Mouse (Mus musculus): ENCODE measurements around the gene Vmn1r79. TPM values are rescaled to one million over a fixed set of nuclear protein-coding genes. Genes with fewer than 3 reads are reported as not detected.
"Not testable (repeated sequence)": the region's sequence is repeated elsewhere in the genome, so short reads cannot be mapped to it uniquely, and the experiment has no call there.

Gene Vmn1r79
- not detected in 2 replicates for polyA plus RNA-seq (2015; fragmentation: Nextera tagmentation; extraction: Ambion mirVana)

DNA sequence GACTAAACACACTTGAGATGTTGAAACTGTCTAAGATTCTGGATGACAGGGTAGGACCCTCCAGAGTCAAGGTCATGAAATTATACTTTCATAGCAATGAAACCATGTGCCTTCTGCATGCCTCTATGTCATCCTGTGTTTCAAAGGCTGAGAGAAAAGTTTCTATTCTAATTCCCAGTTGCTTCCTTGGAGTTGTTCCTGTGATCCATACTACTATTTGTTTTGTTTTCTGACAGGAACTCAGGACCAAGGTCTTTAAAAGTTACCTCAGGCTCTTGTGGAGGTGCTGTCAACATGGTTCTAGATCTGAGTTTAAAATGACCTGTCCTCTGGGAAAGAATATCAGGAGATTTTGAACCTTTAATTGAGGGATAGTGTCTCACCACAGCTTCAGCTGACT, at the start of gene Vmn1r79:
Gene Vmn1r79 (plus strand): TSS at position 301 of the 400 bp plus-strand sequence.
- H3K36me3 ChIP-seq (ENCODE audit: control insufficient read depth, insufficient read depth, low read length); ATAC-seq; H3K4me1 ChIP-seq (ENCODE audit: control insufficient read depth, insufficient read depth, low read length): not testable (repeated sequence)

DNA sequence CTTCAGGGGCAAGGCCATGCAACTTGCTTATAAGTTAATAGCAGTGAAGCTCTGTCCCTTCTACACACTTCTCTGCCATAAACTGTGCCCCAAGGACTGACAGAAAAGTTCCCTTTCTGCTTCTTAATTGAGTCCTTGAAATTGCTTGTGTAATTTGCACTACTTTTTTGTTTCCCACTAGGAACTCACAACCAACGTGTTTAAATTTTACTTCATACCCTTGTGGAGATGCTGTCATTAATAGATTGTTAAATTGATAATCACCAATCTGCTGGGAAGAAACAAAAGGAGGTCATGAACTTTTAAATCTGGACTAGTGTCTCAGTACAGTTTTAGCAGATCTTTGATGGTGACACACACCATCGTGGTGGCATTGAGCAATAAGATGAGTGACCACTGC, 21.1 kb upstream of the Vmn1r79 start, which contains the start of gene Vmn1r78:
Gene Vmn1r78 (plus strand): TSS at position 301 of the 400 bp plus-strand sequence.
- ATAC-seq, result no peak
- no peak within 1 kb of the TSS for H3K4me3 ChIP-seq (ENCODE audit: low read length)
- WGBS, result 65% methylated on average over 2 of the region's 2 CpGs
- H3K9ac ChIP-seq (ENCODE audit: low read depth, low read length), result no peak within 1 kb of the TSS
- no peaks in the 10 kb centered on the region for H3K36me3 ChIP-seq (ENCODE audit: control insufficient read depth, insufficient read depth, low read length)
- no peaks in the 10 kb centered on the region for H3K9me3 ChIP-seq (ENCODE audit: control insufficient read depth, low read length)
- H3K4me2 ChIP-seq (ENCODE audit: low read depth, low read length), result no peak within 1 kb of the TSS
- no peak within 1 kb of the TSS for H3K27ac ChIP-seq (ENCODE audit: low read length)
- H3K27me3 ChIP-seq (replicated peaks; ENCODE audit: control insufficient read depth, insufficient read depth, low read length), result no peaks in the 10 kb centered on the region
- no peaks in the 10 kb centered on the region for H3K4me1 ChIP-seq (ENCODE audit: control insufficient read depth, insufficient read depth, low read length)

More for the DNA sequence above, at the start of gene Vmn1r79:
- not testable (repeated sequence) for H3K9ac ChIP-seq (ENCODE audit: low read depth, low read length); H3K4me2 ChIP-seq (ENCODE audit: low read depth, low read length); H3K27me3 ChIP-seq (replicated peaks; ENCODE audit: control insufficient read depth, insufficient read depth, low read length); H3K27ac ChIP-seq (ENCODE audit: low read length); H3K4me3 ChIP-seq (ENCODE audit: low read length); H3K9me3 ChIP-seq (ENCODE audit: control insufficient read depth, low read length)

DNA sequence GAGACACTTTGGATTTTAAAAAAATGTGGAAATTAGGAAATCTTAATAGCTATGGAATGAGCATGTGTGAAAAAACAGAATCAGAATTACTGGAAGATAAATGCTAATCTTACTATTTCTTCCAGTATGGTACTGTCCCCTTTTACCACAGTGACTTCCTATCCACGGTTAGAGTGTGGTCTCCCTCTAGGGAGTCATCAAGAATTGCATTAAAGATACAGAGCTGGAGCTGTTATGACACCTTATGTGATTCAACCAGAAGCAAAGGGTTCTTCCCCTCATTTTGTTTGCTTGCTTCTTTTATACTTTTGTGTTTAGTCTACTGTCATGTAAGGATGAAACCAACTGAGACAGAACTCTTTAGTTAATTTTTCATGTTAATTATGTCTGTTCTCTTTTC, 14.6 kb upstream of the Vmn1r79 start:
- not testable (repeated sequence) for ATAC-seq

DNA sequence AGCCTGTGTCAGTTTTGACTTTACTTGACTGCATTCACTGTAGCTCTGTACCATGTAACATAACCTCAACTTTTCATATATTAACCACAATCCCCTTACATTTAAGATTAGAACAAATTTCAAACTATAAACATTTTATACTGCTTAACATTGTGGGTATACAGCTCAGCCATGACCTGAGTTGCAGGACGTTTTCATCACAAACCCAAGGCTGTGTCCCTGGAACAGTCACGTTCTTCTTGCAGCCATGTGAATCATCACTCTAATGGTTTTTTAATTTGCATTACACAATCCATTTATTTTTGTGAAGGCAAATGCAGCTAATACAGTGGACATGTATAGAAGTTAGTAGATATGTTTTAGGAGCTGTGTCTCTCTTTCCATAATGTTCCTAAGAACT, 1.8 kb downstream of the Vmn1r79 start:
- H3K9me3 ChIP-seq (ENCODE audit: control insufficient read depth, low read length); H3K4me1 ChIP-seq (ENCODE audit: control insufficient read depth, insufficient read depth, low read length); H3K4me2 ChIP-seq (ENCODE audit: low read depth, low read length); H3K4me3 ChIP-seq (ENCODE audit: low read length); H3K9ac ChIP-seq (ENCODE audit: low read depth, low read length); ATAC-seq; H3K36me3 ChIP-seq (ENCODE audit: control insufficient read depth, insufficient read depth, low read length); H3K27ac ChIP-seq (ENCODE audit: low read length); H3K27me3 ChIP-seq (replicated peaks; ENCODE audit: control insufficient read depth, insufficient read depth, low read length): not testable (repeated sequence)
- WGBS, result 59% methylated on average over 2 of the region's 2 CpGs

More for the DNA sequence above, 14.6 kb upstream of the Vmn1r79 start:
- H3K4me3 ChIP-seq (ENCODE audit: low read length); H3K4me1 ChIP-seq (ENCODE audit: control insufficient read depth, insufficient read depth, low read length); H3K4me2 ChIP-seq (ENCODE audit: low read depth, low read length); H3K36me3 ChIP-seq (ENCODE audit: control insufficient read depth, insufficient read depth, low read length); H3K27ac ChIP-seq (ENCODE audit: low read length); H3K9ac ChIP-seq (ENCODE audit: low read depth, low read length); H3K27me3 ChIP-seq (replicated peaks; ENCODE audit: control insufficient read depth, insufficient read depth, low read length); H3K9me3 ChIP-seq (ENCODE audit: control insufficient read depth, low read length): not testable (repeated sequence)
- 46% methylated on average over 1 of the region's 1 CpGs for WGBS

DNA sequence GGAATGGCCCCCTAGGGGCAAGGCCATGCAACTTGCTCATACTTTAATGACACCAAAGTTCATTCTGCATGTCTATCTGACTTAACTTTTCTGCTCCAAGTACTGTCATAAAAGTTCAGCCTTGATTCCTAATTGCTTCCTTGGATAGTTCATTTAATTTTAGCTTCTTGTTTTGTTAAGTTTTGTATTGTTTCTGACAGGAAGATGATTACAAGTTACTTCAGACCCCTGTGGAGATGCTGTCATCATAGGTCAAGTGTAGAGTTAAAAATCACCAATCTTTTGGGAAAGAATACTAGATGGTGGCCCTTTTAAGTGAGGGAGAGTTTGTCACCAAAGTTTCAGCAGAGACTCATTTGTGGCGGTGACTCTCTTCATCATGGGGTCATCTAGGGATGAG, 17.9 kb downstream of the Vmn1r79 start, which contains the start of gene Vmn1r80:
Gene Vmn1r80 (plus strand): TSS at position 301 of the 400 bp plus-strand sequence.
- H3K9me3 ChIP-seq (ENCODE audit: control insufficient read depth, low read length), result no peaks in the 10 kb centered on the region
- H3K27ac ChIP-seq (ENCODE audit: low read length), result no peak within 1 kb of the TSS
- WGBS, result 83% methylated on average over 1 of the region's 1 CpGs
- ATAC-seq, result no peak
- no peaks in the 10 kb centered on the region for H3K4me1 ChIP-seq (ENCODE audit: control insufficient read depth, insufficient read depth, low read length)
- H3K36me3 ChIP-seq (ENCODE audit: control insufficient read depth, insufficient read depth, low read length), result no peaks in the 10 kb centered on the region
- H3K9ac ChIP-seq (ENCODE audit: low read depth, low read length), result no peak within 1 kb of the TSS
- no peak within 1 kb of the TSS for H3K4me3 ChIP-seq (ENCODE audit: low read length)
- H3K27me3 ChIP-seq (replicated peaks; ENCODE audit: control insufficient read depth, insufficient read depth, low read length), result no peaks in the 10 kb centered on the region
- H3K4me2 ChIP-seq (ENCODE audit: low read depth, low read length), result no peak within 1 kb of the TSS

DNA sequence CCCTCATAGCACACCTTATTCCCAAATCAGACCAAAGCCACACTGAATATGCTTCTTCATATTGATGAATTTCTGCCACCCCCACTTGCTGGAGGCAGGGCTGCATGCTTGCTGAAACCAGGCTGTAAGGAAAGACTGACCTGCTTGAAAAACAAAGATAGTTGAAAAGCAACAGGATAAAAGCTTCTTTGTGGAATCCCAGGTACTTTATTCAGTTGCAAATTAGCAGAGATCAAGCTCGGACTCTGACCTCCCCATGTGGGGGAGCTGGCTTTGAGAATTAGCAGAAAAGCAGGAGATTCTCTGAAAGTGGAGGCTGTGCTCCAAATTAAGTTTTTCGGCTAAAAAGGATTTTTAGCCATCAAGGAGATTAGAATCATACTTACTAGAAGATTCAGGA, 33.1 kb downstream of the Vmn1r79 start:
- Histone ChIP-seq H3K36me3 (ENCODE audit: control insufficient read depth, insufficient read depth, low read length) (no peaks in the 10 kb centered on the region), H3K9ac (ENCODE audit: low read depth, low read length) (no peak overlapping the region), H3K4me2 (ENCODE audit: low read depth, low read length) (no peak overlapping the region), H3K4me1 (ENCODE audit: control insufficient read depth, insufficient read depth, low read length) (no peaks in the 10 kb centered on the region), H3K9me3 (ENCODE audit: control insufficient read depth, low read length) (peaks cover 3% of the 10 kb centered on the region; the same call in 1 of the 2 replicates), H3K27me3 (replicated peaks; ENCODE audit: control insufficient read depth, insufficient read depth, low read length) (no peaks in the 10 kb centered on the region), H3K4me3 (ENCODE audit: low read length) (no peak overlapping the region), H3K27ac (ENCODE audit: low read length) (no peak overlapping the region)
- WGBS, result 82% methylated on average over 2 of the region's 2 CpGs
- ATAC-seq, result no peak

Other genes with a start within 250 kb of the Vmn1r79 start
- gene Vmn1r76, start 233.1 kb upstream of the Vmn1r79 start, polyA plus RNA-seq (2015; fragmentation: Nextera tagmentation; extraction: Ambion mirVana), result not detected in 2 replicates
- not detected in 2 replicates for gene Vmn1r77, start 134.5 kb upstream of the Vmn1r79 start, polyA plus RNA-seq (2015; fragmentation: Nextera tagmentation; extraction: Ambion mirVana)
- not detected in 2 replicates for gene Vmn1r78, start 21.0 kb upstream of the Vmn1r79 start, polyA plus RNA-seq (2015; fragmentation: Nextera tagmentation; extraction: Ambion mirVana)
- not detected in 2 replicates for gene Vmn1r80, start 18.0 kb downstream of the Vmn1r79 start, polyA plus RNA-seq (2015; fragmentation: Nextera tagmentation; extraction: Ambion mirVana)
- not detected in 2 replicates for gene Vmn1r81, start 97.0 kb downstream of the Vmn1r79 start, polyA plus RNA-seq (2015; fragmentation: Nextera tagmentation; extraction: Ambion mirVana)
- gene Vmn1r82, start 129.2 kb downstream of the Vmn1r79 start, polyA plus RNA-seq (2015; fragmentation: Nextera tagmentation; extraction: Ambion mirVana), result not detected in 2 replicates
- gene Vmn1r83, start 158.2 kb downstream of the Vmn1r79 start, polyA plus RNA-seq (2015; fragmentation: Nextera tagmentation; extraction: Ambion mirVana), result not detected in 2 replicates
- gene Vmn1r84, start 198.0 kb downstream of the Vmn1r79 start, polyA plus RNA-seq (2015; fragmentation: Nextera tagmentation; extraction: Ambion mirVana), result not detected in 2 replicates